Mouse (Mus musculus): Measurements from ENCODE around the gene Hoxa11. TPM values are rescaled to one million over a fixed set of nuclear protein-coding genes. Genes with fewer than 3 reads are reported as not detected.

The Hoxa11 gene
- polyA plus RNA-seq, 1 experiment: not detected

DNA sequence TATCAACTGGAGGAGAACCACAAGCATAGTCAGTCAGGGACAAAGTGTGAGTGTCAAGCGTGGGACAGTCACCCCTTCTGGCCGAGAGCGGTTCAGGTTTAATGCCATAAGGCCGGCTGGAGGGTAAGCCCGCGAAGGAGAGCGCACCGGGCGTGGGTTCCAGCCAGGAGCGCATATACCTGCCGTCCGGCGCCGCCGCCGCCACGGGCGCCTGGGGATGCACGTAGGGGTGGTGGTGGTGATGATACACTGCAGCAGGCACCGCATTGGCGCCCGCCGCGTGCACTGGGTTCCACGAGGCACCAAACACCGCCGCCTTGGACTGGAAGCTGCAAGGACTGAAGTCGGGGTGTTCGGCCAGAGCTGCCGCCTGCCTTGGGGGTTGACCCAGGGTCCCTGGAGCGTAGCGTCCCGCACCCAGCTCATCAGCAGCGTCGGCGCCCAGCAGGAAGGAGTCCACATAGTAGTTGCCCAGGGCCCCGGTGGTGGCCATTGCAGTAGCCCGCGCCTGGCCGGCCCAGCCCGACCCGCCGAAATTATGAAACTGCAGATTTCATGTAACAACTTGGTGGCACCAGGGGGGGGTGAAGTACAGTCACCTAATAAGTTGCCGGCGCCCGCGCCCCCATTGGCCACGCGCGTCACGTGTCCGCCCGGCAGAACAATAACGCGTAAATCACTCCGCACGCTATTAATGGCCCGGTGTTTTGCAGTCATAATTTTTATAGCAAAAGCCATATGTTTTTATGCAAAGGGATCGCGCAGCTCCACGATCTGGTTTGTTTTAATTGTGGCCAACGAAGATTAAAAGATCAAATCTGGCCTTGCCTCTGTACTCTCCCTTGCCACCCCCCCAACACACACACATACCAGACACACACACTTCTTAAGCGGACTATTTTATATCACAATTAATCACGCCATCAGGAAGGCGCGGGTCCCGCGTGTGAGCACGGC, 19.7 kb downstream of the Hoxa11 start:
- TF ChIP-seq POLR2A (IDR thresholded peaks at IDR 0.05; ENCODE audit: insufficient read depth, low read depth, low read length) (no peak), CTCF (IDR thresholded peaks at IDR 0.05; ENCODE audit: insufficient read depth, low read depth, low read length) (no peak)
- H3K4me3 ChIP-seq (ENCODE audit: insufficient read depth, low read depth, low read length): no peak overlapping the region
- peaks cover 6% of the 10 kb centered on the region for H3K4me1 ChIP-seq (ENCODE audit: control insufficient read depth, insufficient read depth, low read length)
- 3% methylated on average over 69 of the region's 69 CpGs for WGBS
- no peak overlapping the region for H3K27ac ChIP-seq (ENCODE audit: insufficient read depth, low read depth, low read length)

DNA sequence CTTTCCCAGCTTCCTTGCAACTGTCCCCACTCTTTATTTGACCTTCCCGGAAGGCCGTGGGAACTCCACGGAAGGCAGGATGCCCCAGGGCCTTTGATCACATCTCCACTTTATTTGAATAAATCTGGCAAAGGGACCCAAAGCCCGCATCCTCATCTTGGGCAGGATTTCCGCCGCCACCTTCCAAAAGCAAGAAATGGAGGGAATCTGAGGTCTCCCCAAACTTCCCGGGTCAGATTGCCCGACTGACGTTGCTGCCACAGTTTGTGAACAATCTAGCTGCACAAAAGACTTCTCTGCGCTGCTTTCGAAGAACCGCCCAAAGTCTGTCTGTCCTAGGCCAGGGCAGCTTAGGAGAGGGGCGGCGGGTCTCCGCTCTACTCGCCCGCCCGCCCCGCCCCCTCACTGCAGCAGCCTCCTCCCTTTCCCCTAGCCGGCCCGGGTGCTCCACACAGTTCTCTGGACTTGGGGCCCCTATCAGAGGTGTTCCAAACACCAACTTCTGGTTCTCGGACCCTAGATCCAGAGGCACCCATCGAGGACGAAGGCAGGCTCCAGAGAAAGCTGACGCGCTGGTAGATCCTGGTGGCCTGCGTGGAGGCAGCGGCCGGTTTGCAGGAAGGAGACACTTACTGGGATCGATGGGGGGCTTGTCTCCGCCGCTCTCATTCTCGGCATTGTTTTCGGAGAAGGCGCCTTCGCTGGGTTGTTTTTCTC, 20.6 kb downstream of the Hoxa11 start:
- Histone ChIP-seq H3K4me3 (ENCODE audit: insufficient read depth, low read depth, low read length) (no peak overlapping the region), H3K4me1 (ENCODE audit: control insufficient read depth, insufficient read depth, low read length) (peaks cover 6% of the 10 kb centered on the region), H3K27ac (ENCODE audit: insufficient read depth, low read depth, low read length) (no peak overlapping the region)
- WGBS: 2% methylated on average over 36 of the region's 36 CpGs
- TF ChIP-seq POLR2A (IDR thresholded peaks at IDR 0.05; ENCODE audit: insufficient read depth, low read depth, low read length): no peak
- TF ChIP-seq CTCF (IDR thresholded peaks at IDR 0.05; ENCODE audit: insufficient read depth, low read depth, low read length): no peak

- no peak overlapping the region for H3K27ac ChIP-seq (ENCODE audit: insufficient read depth, low read depth, low read length)
- H3K4me3 ChIP-seq (ENCODE audit: insufficient read depth, low read depth, low read length): no peak overlapping the region
- H3K4me1 ChIP-seq (ENCODE audit: control insufficient read depth, insufficient read depth, low read length): peaks cover 6% of the 10 kb centered on the region
- no peak for TF ChIP-seq POLR2A (IDR thresholded peaks at IDR 0.05; ENCODE audit: insufficient read depth, low read depth, low read length)
- no peak for TF ChIP-seq CTCF (IDR thresholded peaks at IDR 0.05; ENCODE audit: insufficient read depth, low read depth, low read length)
- 5% methylated on average over 24 of the region's 24 CpGs for WGBS
Observed at GRCm38 (mm10) chr6:52223939-52224760, 21.5 kb downstream of the Hoxa11 start.

- H3K4me1 ChIP-seq (ENCODE audit: control insufficient read depth, insufficient read depth, low read length): peaks cover 6% of the 10 kb centered on the region
- H3K27ac ChIP-seq (ENCODE audit: insufficient read depth, low read depth, low read length): no peak overlapping the region
- no peak overlapping the region for H3K4me3 ChIP-seq (ENCODE audit: insufficient read depth, low read depth, low read length)
- 28% methylated on average over 13 of the region's 13 CpGs for WGBS
- TF ChIP-seq CTCF (IDR thresholded peaks at IDR 0.05; ENCODE audit: insufficient read depth, low read depth, low read length) (no peak), POLR2A (IDR thresholded peaks at IDR 0.05; ENCODE audit: insufficient read depth, low read depth, low read length) (no peak)
Observed at GRCm38 (mm10) chr6:52222729-52223128, 22.9 kb downstream of the Hoxa11 start.

- 8% methylated on average over 21 of the region's 21 CpGs for WGBS
- no peak overlapping the region for H3K27ac ChIP-seq (ENCODE audit: insufficient read depth, low read depth, low read length)
- TF ChIP-seq CTCF (IDR thresholded peaks at IDR 0.05; ENCODE audit: insufficient read depth, low read depth, low read length) (no peak), POLR2A (IDR thresholded peaks at IDR 0.05; ENCODE audit: insufficient read depth, low read depth, low read length) (no peak)
- peaks cover 6% of the 10 kb centered on the region for H3K4me1 ChIP-seq (ENCODE audit: control insufficient read depth, insufficient read depth, low read length)
- H3K4me3 ChIP-seq (ENCODE audit: insufficient read depth, low read depth, low read length): no peak overlapping the region
Observed at GRCm38 (mm10) chr6:52221993-52222685, 23.5 kb downstream of the Hoxa11 start.

GRCm38 (mm10) chr6:52221337-52221992, 24.1 kb downstream of the Hoxa11 start, which contains the start of gene Hoxa7:
Hoxa7 (minus strand) TSS chr6:52221854.
- H3K27ac ChIP-seq (ENCODE audit: insufficient read depth, low read depth, low read length): no peak within 1 kb of the TSS
- TF ChIP-seq POLR2A (IDR thresholded peaks at IDR 0.05; ENCODE audit: insufficient read depth, low read depth, low read length): no peak
- peak; percentile 98 for TF ChIP-seq CTCF (IDR thresholded peaks at IDR 0.05; ENCODE audit: insufficient read depth, low read depth, low read length)
- peak within 1 kb of the TSS; percentile 49 for H3K4me3 ChIP-seq (ENCODE audit: insufficient read depth, low read depth, low read length)
- peaks cover 6% of the 10 kb centered on the region for H3K4me1 ChIP-seq (ENCODE audit: control insufficient read depth, insufficient read depth, low read length)
- WGBS: 1% methylated on average over 46 of the region's 46 CpGs

DNA sequence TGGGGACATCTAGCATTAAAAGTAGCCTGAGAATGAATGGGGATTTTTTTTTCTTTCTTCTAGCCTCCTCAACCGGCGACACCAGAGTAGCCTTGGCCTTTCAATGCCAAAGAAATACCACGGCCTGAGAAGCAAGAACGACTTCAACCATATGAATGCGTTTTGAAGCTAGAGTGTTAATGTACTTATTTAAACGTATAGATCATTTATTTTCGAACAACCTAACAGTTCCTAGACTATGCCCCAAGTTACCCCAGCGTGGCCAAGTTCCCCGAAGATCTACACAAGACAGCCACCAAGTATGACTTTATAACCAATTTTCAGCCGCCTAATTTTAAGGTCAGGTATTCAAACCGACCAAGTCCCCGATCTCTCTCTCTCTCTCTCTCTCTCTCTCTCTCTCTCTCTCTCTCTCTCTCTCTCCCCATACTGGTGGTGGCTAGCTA, 24.7 kb downstream of the Hoxa11 start:
- WGBS: 12% methylated on average over 12 of the region's 12 CpGs
- H3K4me1 ChIP-seq (ENCODE audit: control insufficient read depth, insufficient read depth, low read length): peaks cover 6% of the 10 kb centered on the region
- H3K4me3 ChIP-seq (ENCODE audit: insufficient read depth, low read depth, low read length): 0 out of 2 replicates have a peak overlapping the region, but pooled peaks have one; percentile 49
- no peak for TF ChIP-seq CTCF (IDR thresholded peaks at IDR 0.05; ENCODE audit: insufficient read depth, low read depth, low read length)
- TF ChIP-seq POLR2A (IDR thresholded peaks at IDR 0.05; ENCODE audit: insufficient read depth, low read depth, low read length): no peak
- H3K27ac ChIP-seq (ENCODE audit: insufficient read depth, low read depth, low read length): no peak overlapping the region

Data from olfactory bulb, adult 2 months (tissue).